Mouse (Mus musculus) megakaryocyte, embryonic 14.5 days (primary cell): ENCODE data around the gene Rtl10. TPM values are rescaled to one million over a fixed set of nuclear protein-coding genes. Genes with fewer than 3 reads are reported as not detected.

ENCODE experiments used
- H3K27me3 ChIP-seq: replicated peaks from 2 replicates; pipeline ENCODE3; 2012; ENCODE audit warnings: inconsistent platforms
- H3K36me3 ChIP-seq: replicated peaks from 2 replicates; pipeline ENCODE3; 2012; ENCODE audit warnings: low read length, inconsistent platforms, mixed read lengths
- H3K4me1 ChIP-seq: 2 replicates; pipeline ENCODE4 v1.6.1; 2012; ENCODE audit warnings: inconsistent platforms
- H3K4me3 ChIP-seq: replicated peaks from 2 replicates; pipeline ENCODE3; 2012; ENCODE audit warnings: moderate library complexity, mild to moderate bottlenecking, inconsistent platforms
- H3K9me3 ChIP-seq: 2 replicates; pipeline ENCODE4 v1.6.1; 2012; ENCODE audit warnings: inconsistent platforms
- FLI1 ChIP-seq: IDR thresholded peaks from 2 replicates; pipeline ENCODE4 v1.6.1; 2012; ENCODE audit warnings: low read length, inconsistent platforms, mixed read lengths
- GATA1 ChIP-seq: IDR thresholded peaks from 3 replicates; pipeline ENCODE4 v1.6.1; 2012; ENCODE audit warnings: mixed read lengths, low read length, inconsistent platforms, borderline replicate concordance
- polyA plus RNA-seq: library from polyadenylated mRNA; stranded (reverse); fragments of >175 nt; gene quantifications from 2 replicates; pipeline ENCODE4 v1.2.3, GENCODE M21; 2012; ENCODE audit warnings: low replicate concordance; ENCODE audit not compliant: insufficient read depth

Gene Rtl10
- polyA plus RNA-seq, 1 experiment: 1.9 TPM

DNA sequence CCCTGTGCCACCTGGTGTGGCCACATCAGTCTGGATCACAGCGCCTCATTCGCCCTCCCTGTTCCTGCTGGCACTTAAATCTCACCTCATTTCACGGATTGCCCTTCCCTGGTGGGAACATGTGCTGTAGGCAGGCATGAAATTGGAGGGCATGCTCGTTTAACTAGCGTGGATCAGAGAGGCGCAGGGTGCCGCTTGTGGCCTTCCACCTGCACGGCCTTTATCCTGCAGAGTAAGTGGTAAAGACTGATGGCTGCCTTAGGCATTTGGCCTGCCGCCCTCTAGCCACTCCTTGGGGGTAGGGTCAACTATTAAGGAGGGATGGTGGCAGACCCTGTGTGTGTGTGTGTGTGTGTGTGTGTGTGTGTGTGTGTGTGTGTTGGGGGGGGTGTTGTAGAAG, 36.7 kb upstream of the Rtl10 start:
- Histone ChIP-seq H3K9me3 (no peaks in the 10 kb centered on the region), H3K27me3 (peaks cover 9% of the 10 kb centered on the region), H3K4me3 (no peak overlapping the region), H3K4me1 (peaks cover 45% of the 10 kb centered on the region), H3K36me3 (peaks cover 88% of the 10 kb centered on the region)
- no peak for TF ChIP-seq GATA1
- TF ChIP-seq FLI1: no peak

DNA sequence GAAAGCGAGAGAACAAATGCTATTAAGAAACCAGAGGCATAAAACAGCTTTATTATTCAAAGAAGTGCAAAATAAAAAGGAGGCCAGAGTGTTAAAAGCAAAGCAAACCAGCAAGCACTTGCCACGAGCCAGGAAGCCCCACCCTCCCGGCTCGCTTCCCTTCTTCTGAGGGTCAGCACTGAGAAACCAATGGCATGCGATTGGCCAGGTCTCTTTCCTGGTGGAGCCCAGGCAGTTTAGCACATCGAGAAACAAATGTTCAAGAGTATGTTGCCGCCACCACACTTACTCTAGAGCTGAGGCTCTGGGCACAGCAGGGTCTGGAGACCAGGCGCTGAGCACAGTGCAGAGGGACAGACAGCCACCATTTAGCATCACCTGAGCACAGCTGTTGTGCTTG, 36.1 kb upstream of the Rtl10 start:
- peaks cover 45% of the 10 kb centered on the region for H3K4me1 ChIP-seq
- H3K36me3 ChIP-seq: peaks cover 88% of the 10 kb centered on the region
- no peak overlapping the region for H3K4me3 ChIP-seq
- no peaks in the 10 kb centered on the region for H3K9me3 ChIP-seq
- H3K27me3 ChIP-seq: peaks cover 9% of the 10 kb centered on the region
- TF ChIP-seq FLI1 (no peak), GATA1 (no peak)

GRCm38 (mm10) chr16:18464271-18464670, 34.4 kb upstream of the Rtl10 start:
- peaks cover 88% of the 10 kb centered on the region for H3K36me3 ChIP-seq
- TF ChIP-seq GATA1: no peak
- TF ChIP-seq FLI1: no peak
- peaks cover 40% of the 10 kb centered on the region for H3K4me1 ChIP-seq
- H3K9me3 ChIP-seq: no peaks in the 10 kb centered on the region
- H3K4me3 ChIP-seq: no peak overlapping the region
- peaks cover 6% of the 10 kb centered on the region for H3K27me3 ChIP-seq

DNA sequence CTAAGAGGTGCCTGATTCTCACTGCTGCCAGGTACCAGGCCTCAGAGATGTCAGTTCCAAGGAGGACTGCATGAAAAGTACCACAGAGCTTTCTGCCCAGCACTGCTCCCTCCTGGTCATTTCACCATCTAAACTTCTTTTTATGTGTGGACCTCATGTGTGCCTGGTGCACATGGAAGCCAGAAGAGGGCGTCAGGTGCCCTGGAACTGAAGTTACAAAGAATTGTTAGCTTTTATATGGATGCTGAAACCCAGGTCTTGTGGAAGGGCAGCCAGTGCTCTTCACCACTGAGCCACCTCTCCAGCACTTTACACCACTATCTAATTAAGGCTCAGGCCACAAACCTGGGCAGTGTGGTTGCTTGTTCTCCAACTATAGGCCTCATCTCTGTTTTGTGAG, 27.9 kb upstream of the Rtl10 start:
- Histone ChIP-seq H3K4me1 (no peaks in the 10 kb centered on the region; the same call in 1 of the 2 replicates), H3K9me3 (no peaks in the 10 kb centered on the region), H3K4me3 (no peak overlapping the region), H3K36me3 (peaks cover 96% of the 10 kb centered on the region), H3K27me3 (no peaks in the 10 kb centered on the region)
- TF ChIP-seq GATA1 (no peak), FLI1 (no peak)

DNA sequence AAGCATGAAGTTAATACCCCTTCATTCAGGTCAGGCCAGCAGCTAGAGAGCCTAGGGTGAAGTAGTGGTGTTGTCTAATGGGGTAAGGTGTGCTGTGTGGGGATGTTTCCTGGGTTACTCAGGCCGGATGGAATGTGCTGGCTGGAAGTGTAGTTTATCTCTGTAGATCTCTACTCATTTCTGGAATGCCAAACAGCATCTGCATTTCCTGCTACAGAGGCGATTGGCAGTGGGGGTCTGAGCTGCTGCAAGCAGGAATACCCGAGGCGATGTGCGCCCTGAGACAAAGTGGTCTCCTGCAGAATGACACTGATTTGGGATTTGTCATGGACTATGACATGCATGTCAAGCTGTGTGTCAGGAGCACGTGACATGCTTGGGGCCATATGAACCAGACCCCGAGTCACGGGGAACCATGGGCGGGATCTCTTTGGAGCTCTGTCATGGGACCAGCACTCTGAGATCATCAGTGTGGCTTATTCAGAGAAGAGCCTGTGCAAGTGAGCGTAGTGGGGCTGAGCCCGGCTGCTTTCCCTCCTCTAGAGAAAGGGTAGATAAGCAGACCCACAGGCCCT, 27.2 kb upstream of the Rtl10 start:
- no peak for TF ChIP-seq FLI1
- no peak for TF ChIP-seq GATA1
- no peak overlapping the region for H3K4me3 ChIP-seq
- no peaks in the 10 kb centered on the region for H3K9me3 ChIP-seq
- H3K4me1 ChIP-seq: no peaks in the 10 kb centered on the region; the same call in 1 of the 2 replicates
- no peaks in the 10 kb centered on the region for H3K27me3 ChIP-seq
- peaks cover 98% of the 10 kb centered on the region for H3K36me3 ChIP-seq

DNA sequence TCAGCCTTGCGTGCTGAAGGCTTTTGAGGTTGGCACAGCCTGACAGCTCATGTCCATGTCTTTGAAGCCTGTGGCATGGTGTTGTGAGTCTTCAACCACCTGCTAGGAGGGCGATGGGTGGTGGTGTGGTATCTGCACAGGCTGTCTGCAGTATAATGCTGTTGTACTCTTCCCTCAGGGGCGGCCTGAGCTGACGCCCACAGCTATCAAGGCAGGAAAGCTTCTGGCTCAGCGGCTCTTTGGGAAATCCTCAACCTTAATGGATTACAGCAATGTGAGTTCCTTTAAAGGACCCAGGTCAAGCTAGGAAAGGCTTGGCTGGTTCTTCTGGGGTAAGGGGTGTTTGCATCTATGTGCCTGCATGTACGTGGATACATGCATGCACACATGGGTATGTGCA, 26.7 kb upstream of the Rtl10 start:
- Histone ChIP-seq H3K4me1 (peaks cover under 1% of the 10 kb centered on the region; the same call in 1 of the 2 replicates), H3K27me3 (no peaks in the 10 kb centered on the region), H3K9me3 (no peaks in the 10 kb centered on the region), H3K4me3 (no peak overlapping the region), H3K36me3 (peaks cover 99% of the 10 kb centered on the region)
- no peak for TF ChIP-seq FLI1
- TF ChIP-seq GATA1: no peak

GRCm38 (mm10) chr16:18472416-18472815, 26.3 kb upstream of the Rtl10 start:
- Histone ChIP-seq H3K9me3 (no peaks in the 10 kb centered on the region), H3K27me3 (no peaks in the 10 kb centered on the region), H3K4me3 (no peak overlapping the region), H3K36me3 (peaks cover 99% of the 10 kb centered on the region), H3K4me1 (peaks cover 5% of the 10 kb centered on the region; the same call in 1 of the 2 replicates)
- TF ChIP-seq FLI1 (no peak), GATA1 (no peak)

DNA sequence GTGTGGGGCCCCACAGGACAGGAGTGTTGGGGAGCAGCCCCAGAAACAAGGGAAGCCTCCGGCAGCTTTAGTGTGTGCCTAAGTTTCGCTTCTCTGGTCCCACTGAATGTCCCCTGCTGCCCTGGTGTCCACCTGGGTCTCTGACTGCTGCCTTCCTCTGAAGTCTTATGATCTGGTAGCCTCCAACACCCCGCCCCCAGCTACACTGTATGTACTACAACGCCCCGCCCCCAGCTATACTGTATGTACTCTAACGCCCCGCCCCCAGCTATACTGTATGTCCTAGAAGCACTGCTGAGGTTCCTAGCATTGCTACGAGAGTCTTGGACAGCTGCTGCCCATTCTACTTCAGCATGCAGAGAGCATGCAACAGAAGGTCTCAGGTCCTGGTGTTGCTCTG, 25.7 kb upstream of the Rtl10 start:
- H3K27me3 ChIP-seq: no peaks in the 10 kb centered on the region
- no peak overlapping the region for H3K4me3 ChIP-seq
- no peaks in the 10 kb centered on the region for H3K9me3 ChIP-seq
- TF ChIP-seq GATA1 (no peak), FLI1 (no peak)
- H3K4me1 ChIP-seq: peaks cover 10% of the 10 kb centered on the region; the same call in 1 of the 2 replicates
- H3K36me3 ChIP-seq: peaks cover 99% of the 10 kb centered on the region

- TF ChIP-seq GATA1 (no peak), FLI1 (no peak)
- H3K36me3 ChIP-seq: peaks cover 99% of the 10 kb centered on the region
- no peaks in the 10 kb centered on the region for H3K27me3 ChIP-seq
- H3K9me3 ChIP-seq: no peaks in the 10 kb centered on the region
- no peak overlapping the region for H3K4me3 ChIP-seq
- peaks cover 13% of the 10 kb centered on the region; the same call in 1 of the 2 replicates for H3K4me1 ChIP-seq
Measured at GRCm38 (mm10) chr16:18474021-18474420, 24.7 kb upstream of the Rtl10 start.

DNA sequence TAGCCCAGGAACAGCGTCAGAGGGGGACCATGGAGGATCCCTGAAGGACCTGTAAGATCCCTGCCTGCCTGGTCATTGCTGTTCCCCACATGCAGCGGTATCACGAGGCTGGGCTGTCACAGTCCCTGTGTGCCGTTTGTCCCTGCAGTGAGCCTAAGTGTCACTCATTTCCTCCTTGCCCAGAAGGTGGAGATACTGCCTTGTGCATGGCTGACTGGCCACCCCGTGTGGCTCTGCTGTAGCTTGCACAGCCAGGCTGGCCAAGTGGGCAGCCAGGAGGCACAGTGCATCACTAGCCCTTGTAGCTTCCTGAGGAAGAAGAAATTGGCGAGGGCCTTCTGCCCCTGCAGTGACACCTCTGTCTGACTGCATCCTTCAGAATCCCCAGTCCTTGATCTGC, 20.7 kb upstream of the Rtl10 start:
- Histone ChIP-seq H3K9me3 (no peaks in the 10 kb centered on the region), H3K4me1 (peaks cover 37% of the 10 kb centered on the region), H3K4me3 (peak overlapping the region; percentile 20), H3K27me3 (no peaks in the 10 kb centered on the region), H3K36me3 (peaks cover 90% of the 10 kb centered on the region)
- TF ChIP-seq GATA1 (no peak), FLI1 (no peak)
